Mouse (Mus musculus) neutrophil, adult 5-6 weeks (primary cell): ENCODE results near the gene Slco4a1. TPM values are rescaled to one million over a fixed set of nuclear protein-coding genes. Genes with fewer than 3 reads are reported as not detected.

Experiments
- ATAC-seq: fragments of 151-379, 151-347 bp; 2 replicates; pipeline ENCODE4 v1.8.0; 2017; ENCODE audit warnings: mild to moderate bottlenecking, moderate TSS enrichment; ENCODE audit not compliant: insufficient number of reproducible peaks, poor library complexity, low FRiP score, severe bottlenecking; ENCODE audit errors: extremely low read depth
- total RNA-seq: library from RNA; stranded (forward); fragments of 200-1000 nt; gene quantifications from 2 replicates; pipeline ENCODE4 v1.2.3, GENCODE M21; 2017

Slco4a1 gene
- total RNA-seq, result 6.4 and 8.4 TPM in 2 replicates

GRCm38 (mm10) chr2:180455723-180456698, at the start of gene Slco4a1:
TSS of gene Slco4a1 (plus strand) at chr2:180456245.
- ATAC-seq, result peak; percentile 87

- ATAC-seq, result no peak
Measured at GRCm38 (mm10) chr2:180408410-180408809, 47.6 kb upstream of the Slco4a1 start.

- no peak for ATAC-seq
Measured at GRCm38 (mm10) chr2:180410432-180410831, 45.6 kb upstream of the Slco4a1 start.

- ATAC-seq, result no peak
Measured at GRCm38 (mm10) chr2:180411013-180411412, 45.0 kb upstream of the Slco4a1 start.

GRCm38 (mm10) chr2:180415627-180416026, 40.4 kb upstream of the Slco4a1 start:
- ATAC-seq, result no peak

GRCm38 (mm10) chr2:180417731-180418130, 38.3 kb upstream of the Slco4a1 start:
- ATAC-seq, result no peak

GRCm38 (mm10) chr2:180420641-180421040, 35.4 kb upstream of the Slco4a1 start:
- ATAC-seq, result no peak

GRCm38 (mm10) chr2:180425115-180425514, 30.9 kb upstream of the Slco4a1 start:
- ATAC-seq, result no peak

GRCm38 (mm10) chr2:180427073-180427472, 29.0 kb upstream of the Slco4a1 start:
- no peak for ATAC-seq

GRCm38 (mm10) chr2:180428331-180428730, 27.7 kb upstream of the Slco4a1 start:
- no peak for ATAC-seq

- no peak; the same call in 1 of the 2 replicates for ATAC-seq
Measured at GRCm38 (mm10) chr2:180430648-180431047, 25.4 kb upstream of the Slco4a1 start.

- ATAC-seq, result peak; percentile 79
Measured at GRCm38 (mm10) chr2:180432042-180432668, 23.9 kb upstream of the Slco4a1 start.

GRCm38 (mm10) chr2:180432751-180433150, 23.3 kb upstream of the Slco4a1 start:
- ATAC-seq, result no peak

GRCm38 (mm10) chr2:180433350-180433749, 22.7 kb upstream of the Slco4a1 start:
- ATAC-seq, result no peak

GRCm38 (mm10) chr2:180435341-180435926, 20.6 kb upstream of the Slco4a1 start:
- no peak for ATAC-seq

GRCm38 (mm10) chr2:180437149-180437864, 18.7 kb upstream of the Slco4a1 start:
- 0 out of 2 replicates have a peak, but pooled peaks have one; percentile 6 for ATAC-seq

- no peak for ATAC-seq
Measured at GRCm38 (mm10) chr2:180439791-180440190, 16.3 kb upstream of the Slco4a1 start.

- ATAC-seq, result no peak
Measured at GRCm38 (mm10) chr2:180440596-180441332, 15.3 kb upstream of the Slco4a1 start.
